Mouse (Mus musculus): ENCODE results near the gene Stxbp4. TPM values are rescaled to one million over a fixed set of nuclear protein-coding genes. Genes with fewer than 3 reads are reported as not detected.

Stxbp4 gene
- polyA plus RNA-seq, 1 experiment from 2014 or later: 6.4 TPM

DNA sequence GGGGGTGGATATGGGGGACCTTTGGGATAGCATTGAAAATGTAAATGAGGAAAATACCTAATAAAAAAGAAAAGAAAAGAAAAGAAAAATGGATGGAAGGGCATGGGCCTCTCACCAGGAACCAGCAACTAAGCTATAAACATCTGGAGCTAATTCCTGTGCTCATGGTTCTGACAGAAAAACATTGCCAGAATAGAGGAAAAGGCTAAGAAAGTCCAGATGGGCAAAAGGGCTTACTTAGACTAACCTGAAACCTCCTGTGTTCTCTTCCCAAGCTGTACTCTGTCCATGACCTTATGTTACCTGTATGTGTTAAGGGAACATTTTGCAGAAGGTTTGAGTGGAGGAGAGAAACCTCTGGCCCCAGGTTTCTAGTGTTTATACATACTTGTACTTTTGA is 25.8 kb downstream of the Stxbp4 start:
- no peaks in the 10 kb centered on the region for H3K9me3 ChIP-seq (replicated peaks)
- H3K36me3 ChIP-seq (replicated peaks): peaks cover 4% of the 10 kb centered on the region; the same call in 1 of the 2 replicates
- no peak for ATAC-seq (ENCODE audit: insufficient read depth)
- no peak overlapping the region for H3K4me2 ChIP-seq
- no peak overlapping the region for H3K4me3 ChIP-seq (replicated peaks)
- no peaks in the 10 kb centered on the region for H3K27me3 ChIP-seq
- H3K4me1 ChIP-seq (replicated peaks): no peaks in the 10 kb centered on the region
- no peak overlapping the region for H3K9ac ChIP-seq
- no peak overlapping the region for H3K27ac ChIP-seq (replicated peaks)

DNA sequence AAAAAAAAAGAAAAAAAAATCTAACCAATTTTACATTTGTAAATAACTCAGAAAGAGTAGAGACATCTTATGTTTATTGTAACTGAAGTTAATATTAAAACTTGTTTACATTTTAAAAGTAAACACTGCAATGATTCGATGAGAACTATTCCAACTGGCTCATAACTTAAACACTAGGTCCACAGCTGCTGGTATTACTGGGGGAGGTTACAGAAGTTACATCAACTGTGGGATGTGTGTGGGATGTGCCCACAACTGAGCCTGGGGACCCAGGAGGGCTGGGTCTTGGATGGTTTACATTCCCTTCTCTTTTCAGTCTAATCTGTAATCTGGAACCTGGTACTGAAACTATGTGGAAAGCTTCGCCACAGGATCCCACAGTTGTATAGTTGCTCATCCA is 34.8 kb downstream of the Stxbp4 start:
- H3K27ac ChIP-seq (replicated peaks): no peak overlapping the region
- no peak overlapping the region for H3K4me3 ChIP-seq (replicated peaks)
- no peak overlapping the region for H3K9ac ChIP-seq
- H3K4me2 ChIP-seq: no peak overlapping the region
- no peak for ATAC-seq (ENCODE audit: insufficient read depth)
- 81% methylated on average over 2 of the region's 2 CpGs for WGBS (ENCODE audit: insufficient replicate concordance)
- no peaks in the 10 kb centered on the region for H3K4me1 ChIP-seq (replicated peaks)
- H3K9me3 ChIP-seq (replicated peaks): no peaks in the 10 kb centered on the region
- H3K36me3 ChIP-seq (replicated peaks): peaks cover 25% of the 10 kb centered on the region; the same call in 1 of the 2 replicates
- no peaks in the 10 kb centered on the region for H3K27me3 ChIP-seq

DNA sequence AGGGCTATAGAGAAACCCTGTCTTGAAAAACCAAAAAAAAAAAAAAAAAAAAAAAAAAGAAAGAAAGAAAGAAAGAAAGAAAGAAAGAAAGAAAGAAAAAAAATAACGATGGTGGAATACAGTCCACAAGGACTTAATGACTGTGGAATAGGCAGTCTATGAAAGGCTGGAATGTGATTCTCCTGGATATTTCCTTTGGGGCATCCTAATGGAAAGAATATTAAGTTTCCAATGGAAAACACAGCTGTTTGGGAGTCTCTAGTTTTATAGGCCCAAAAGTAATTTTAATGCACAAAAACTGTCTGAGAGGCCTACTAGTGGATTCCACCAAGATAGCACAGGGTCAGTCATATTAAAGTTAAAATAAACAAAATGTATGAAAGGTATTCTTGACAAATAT is 42.1 kb downstream of the Stxbp4 start:
- H3K9me3 ChIP-seq (replicated peaks): no peaks in the 10 kb centered on the region
- H3K27me3 ChIP-seq: no peaks in the 10 kb centered on the region
- ATAC-seq (ENCODE audit: insufficient read depth): no peak
- H3K36me3 ChIP-seq (replicated peaks): 0 out of 2 replicates have a peak, but pooled peaks cover 21% of the 10 kb centered on the region
- H3K4me2 ChIP-seq: no peak overlapping the region
- no peaks in the 10 kb centered on the region for H3K4me1 ChIP-seq (replicated peaks)
- no peak overlapping the region for H3K4me3 ChIP-seq (replicated peaks)
- no peak overlapping the region for H3K27ac ChIP-seq (replicated peaks)
- H3K9ac ChIP-seq: no peak overlapping the region
- WGBS (ENCODE audit: insufficient replicate concordance): 90% methylated on average over 1 of the region's 1 CpGs

- H3K9ac ChIP-seq: no peak overlapping the region
- H3K27ac ChIP-seq (replicated peaks): no peak overlapping the region
- no peak for ATAC-seq (ENCODE audit: insufficient read depth)
- peaks cover 9% of the 10 kb centered on the region; the same call in 1 of the 2 replicates for H3K36me3 ChIP-seq (replicated peaks)
- no peaks in the 10 kb centered on the region for H3K27me3 ChIP-seq
- no peaks in the 10 kb centered on the region for H3K4me1 ChIP-seq (replicated peaks)
- no peak overlapping the region for H3K4me2 ChIP-seq
- no peak overlapping the region for H3K4me3 ChIP-seq (replicated peaks)
- H3K9me3 ChIP-seq (replicated peaks): no peaks in the 10 kb centered on the region
- WGBS (ENCODE audit: insufficient replicate concordance): 60% methylated on average over 1 of the region's 1 CpGs
Measured at GRCm38 (mm10) chr11:90590996-90591395, 46.9 kb downstream of the Stxbp4 start.

GRCm38 (mm10) chr11:90586203-90586602 is 51.7 kb downstream of the Stxbp4 start:
- H3K4me1 ChIP-seq (replicated peaks): no peaks in the 10 kb centered on the region
- H3K4me3 ChIP-seq (replicated peaks): no peak overlapping the region
- H3K9ac ChIP-seq: no peak overlapping the region
- no peak overlapping the region for H3K27ac ChIP-seq (replicated peaks)
- WGBS (ENCODE audit: insufficient replicate concordance): 32% methylated on average over 8 of the region's 8 CpGs
- no peak for ATAC-seq (ENCODE audit: insufficient read depth)
- peaks cover 11% of the 10 kb centered on the region; the same call in 1 of the 2 replicates for H3K36me3 ChIP-seq (replicated peaks)
- no peaks in the 10 kb centered on the region for H3K27me3 ChIP-seq
- no peaks in the 10 kb centered on the region for H3K9me3 ChIP-seq (replicated peaks)
- H3K4me2 ChIP-seq: no peak overlapping the region

DNA sequence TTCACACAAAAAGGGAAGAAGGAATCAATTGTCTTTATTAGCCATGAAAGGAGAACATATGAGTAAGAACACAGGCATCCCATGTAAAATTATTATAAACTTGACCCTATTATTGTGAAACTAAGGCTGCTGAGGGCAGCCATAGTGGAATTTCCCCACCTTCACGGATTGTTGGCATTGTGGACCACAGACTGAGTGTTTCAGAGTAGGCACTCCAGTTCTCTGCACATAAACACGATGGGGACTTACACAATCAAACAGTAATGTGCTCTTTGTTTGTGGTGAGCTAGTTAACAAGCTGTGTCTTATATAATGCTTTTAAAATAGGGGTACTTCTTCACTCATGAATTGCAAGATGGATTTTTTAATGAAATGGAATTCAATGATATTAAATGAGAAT is 52.1 kb downstream of the Stxbp4 start:
- H3K27ac ChIP-seq (replicated peaks): no peak overlapping the region
- no peak overlapping the region for H3K4me3 ChIP-seq (replicated peaks)
- 56% methylated on average over 2 of the region's 2 CpGs for whole genome bisulfite sequencing (ENCODE audit: insufficient replicate concordance)
- no peak overlapping the region for H3K4me2 ChIP-seq
- no peaks in the 10 kb centered on the region for H3K9me3 ChIP-seq (replicated peaks)
- no peaks in the 10 kb centered on the region for H3K27me3 ChIP-seq
- no peak for ATAC-seq (ENCODE audit: insufficient read depth)
- H3K9ac ChIP-seq: no peak overlapping the region
- H3K4me1 ChIP-seq (replicated peaks): no peaks in the 10 kb centered on the region
- H3K36me3 ChIP-seq (replicated peaks): peaks cover 9% of the 10 kb centered on the region; the same call in 1 of the 2 replicates

DNA sequence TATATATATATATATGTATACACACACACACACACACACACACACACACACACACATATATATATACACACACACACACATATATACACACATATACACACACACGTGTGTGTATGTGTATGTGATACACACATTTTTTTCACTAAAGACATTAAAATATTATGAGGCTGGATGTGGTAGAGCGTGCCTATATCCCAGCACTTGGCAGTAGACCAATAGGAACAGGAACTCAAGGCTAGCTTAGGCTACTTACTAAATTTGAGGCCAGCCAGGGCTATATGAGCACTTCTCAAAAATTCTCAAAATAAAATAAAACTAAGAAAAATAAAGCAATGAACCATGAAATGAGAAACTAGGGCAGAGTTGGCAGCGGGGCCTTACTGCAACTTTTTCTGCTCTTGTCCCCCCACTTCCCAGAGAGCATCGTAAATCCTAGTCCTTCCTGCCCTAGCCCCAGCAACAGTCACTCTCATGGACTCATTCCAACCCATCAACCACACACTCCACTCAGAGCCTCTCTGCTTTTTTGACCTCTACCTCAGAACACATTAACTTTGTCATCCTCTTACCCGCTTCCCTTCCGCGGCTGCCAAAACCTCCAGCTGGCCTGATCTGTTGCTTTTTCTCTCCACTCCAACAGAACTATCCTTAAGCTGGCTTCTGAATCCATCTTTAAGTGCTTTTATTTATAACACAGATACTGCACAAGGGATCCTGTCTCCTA is 60.7 kb downstream of the Stxbp4 start:
- H3K36me3 ChIP-seq (replicated peaks): peaks cover 4% of the 10 kb centered on the region; the same call in 1 of the 2 replicates
- no peak overlapping the region for H3K9ac ChIP-seq
- H3K4me1 ChIP-seq (replicated peaks): no peaks in the 10 kb centered on the region
- H3K27me3 ChIP-seq: no peaks in the 10 kb centered on the region
- no peak overlapping the region for H3K4me2 ChIP-seq
- no peak overlapping the region for H3K27ac ChIP-seq (replicated peaks)
- ATAC-seq (ENCODE audit: insufficient read depth): no peak
- WGBS (ENCODE audit: insufficient replicate concordance): 79% methylated on average over 7 of the region's 7 CpGs
- no peaks in the 10 kb centered on the region for H3K9me3 ChIP-seq (replicated peaks)
- no peak overlapping the region for H3K4me3 ChIP-seq (replicated peaks)

DNA sequence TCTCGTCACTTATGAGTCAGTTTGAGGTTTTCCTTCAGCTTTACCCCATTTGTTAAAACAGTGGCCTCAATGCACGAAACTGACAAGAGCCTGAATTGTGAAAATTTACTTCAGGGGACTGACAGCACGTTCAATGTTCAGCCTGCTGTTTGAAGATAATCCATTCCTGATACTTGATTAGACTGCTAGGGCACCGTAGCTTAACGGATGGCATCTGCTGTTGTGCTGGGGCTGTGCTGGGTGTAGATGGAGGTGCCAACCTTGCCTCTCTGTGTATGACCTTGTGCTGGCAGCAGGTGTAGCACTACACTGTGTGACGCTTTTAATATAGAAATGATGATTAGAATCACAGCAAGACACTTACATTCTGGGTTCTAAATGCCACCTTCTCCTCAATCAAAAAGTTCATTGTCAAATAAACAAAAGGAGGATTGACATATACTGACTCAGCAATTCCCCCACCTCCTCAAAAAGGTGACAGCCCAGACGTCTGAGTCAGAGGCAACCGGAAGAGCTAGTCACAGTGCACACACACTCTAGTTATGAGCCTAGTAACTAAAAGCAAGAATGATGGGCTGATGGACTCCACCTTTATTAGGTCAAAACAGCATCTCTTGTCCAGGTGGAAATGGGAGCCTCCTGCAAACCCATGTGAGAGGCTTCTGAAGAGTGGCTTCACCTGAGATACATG is 61.5 kb downstream of the Stxbp4 start:
- Histone ChIP-seq H3K27me3 (no peaks in the 10 kb centered on the region), H3K4me3 (replicated peaks) (no peak overlapping the region), H3K36me3 (replicated peaks) (peaks cover 4% of the 10 kb centered on the region; the same call in 1 of the 2 replicates), H3K9me3 (replicated peaks) (no peaks in the 10 kb centered on the region), H3K9ac (no peak overlapping the region), H3K27ac (replicated peaks) (no peak overlapping the region), H3K4me1 (replicated peaks) (no peaks in the 10 kb centered on the region), H3K4me2 (no peak overlapping the region)
- no peak for ATAC-seq (ENCODE audit: insufficient read depth)
- 58% methylated on average over 8 of the region's 8 CpGs for WGBS (ENCODE audit: insufficient replicate concordance)

DNA sequence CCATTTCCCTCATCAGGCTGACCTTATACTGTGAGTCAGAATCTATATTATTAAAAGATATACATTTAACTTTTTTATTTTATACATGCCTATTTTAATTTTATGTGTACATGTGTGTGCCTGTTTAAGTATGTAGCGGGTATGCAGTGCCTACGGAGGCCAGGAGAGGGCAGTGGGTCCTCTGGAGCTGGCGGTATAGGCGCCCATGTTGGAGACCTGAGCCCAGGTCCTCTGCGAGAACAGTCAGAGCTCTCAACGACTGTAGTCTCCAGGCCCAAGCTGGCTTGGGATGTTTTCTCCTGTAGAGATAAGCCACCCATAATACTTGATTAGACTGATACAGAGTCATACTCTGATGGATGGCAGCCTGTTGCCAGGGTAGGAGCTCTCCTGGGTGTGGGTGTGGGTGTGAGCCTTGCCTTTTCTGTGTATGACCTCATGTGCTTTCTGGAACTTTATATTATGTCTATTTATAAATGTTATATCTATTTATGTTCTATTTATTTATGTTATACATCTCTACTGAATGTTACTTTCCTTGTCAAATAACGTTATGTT is 62.3 kb downstream of the Stxbp4 start:
- ATAC-seq (ENCODE audit: insufficient read depth): no peak

DNA sequence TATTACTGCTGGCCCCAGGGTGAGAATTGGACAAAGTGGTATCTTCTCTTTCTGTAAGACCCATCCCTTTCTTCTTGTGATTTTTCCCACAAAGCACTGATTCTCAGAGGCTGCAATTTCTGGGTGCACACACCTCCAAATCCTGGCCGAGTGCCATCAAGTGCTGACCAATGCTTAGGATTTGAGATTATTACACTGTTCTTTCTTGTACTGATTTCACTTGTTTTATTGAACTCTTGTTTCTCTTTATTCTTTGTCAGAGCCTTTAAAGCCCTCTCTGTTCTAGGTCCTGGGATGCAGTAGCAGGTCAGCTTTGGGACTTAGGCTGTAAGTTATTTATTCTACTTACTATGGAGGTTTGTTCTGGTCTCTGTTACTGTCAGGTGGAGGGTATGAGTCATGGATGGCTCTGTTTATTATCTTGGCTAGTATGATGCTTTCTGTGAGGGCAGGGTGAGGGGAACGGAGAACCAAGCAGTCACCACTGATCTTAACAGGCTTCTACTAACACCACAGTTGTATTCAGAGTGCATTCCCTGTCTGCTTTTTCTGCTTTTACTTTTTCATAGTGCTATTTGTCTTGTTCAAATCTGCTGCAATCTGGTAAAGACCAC is 67.1 kb downstream of the Stxbp4 start:
- H3K4me2 ChIP-seq: no peak overlapping the region
- no peaks in the 10 kb centered on the region for H3K4me1 ChIP-seq (replicated peaks)
- H3K9ac ChIP-seq: no peak overlapping the region
- ATAC-seq (ENCODE audit: insufficient read depth): no peak
- H3K27me3 ChIP-seq: no peaks in the 10 kb centered on the region
- H3K36me3 ChIP-seq (replicated peaks): peaks cover 4% of the 10 kb centered on the region; the same call in 1 of the 2 replicates
- no peak overlapping the region for H3K4me3 ChIP-seq (replicated peaks)
- WGBS (ENCODE audit: insufficient replicate concordance): 61% methylated on average over 2 of the region's 2 CpGs
- no peaks in the 10 kb centered on the region for H3K9me3 ChIP-seq (replicated peaks)
- H3K27ac ChIP-seq (replicated peaks): no peak overlapping the region

More for the DNA sequence above, 62.3 kb downstream of the Stxbp4 start:
- H3K4me3 ChIP-seq (replicated peaks): no peak overlapping the region
- H3K36me3 ChIP-seq (replicated peaks): peaks cover 4% of the 10 kb centered on the region; the same call in 1 of the 2 replicates
- no peak overlapping the region for H3K4me2 ChIP-seq
- H3K9ac ChIP-seq: no peak overlapping the region
- no peak overlapping the region for H3K27ac ChIP-seq (replicated peaks)
- H3K27me3 ChIP-seq: no peaks in the 10 kb centered on the region
- H3K9me3 ChIP-seq (replicated peaks): no peaks in the 10 kb centered on the region
- 87% methylated on average over 7 of the region's 7 CpGs for WGBS (ENCODE audit: insufficient replicate concordance)
- H3K4me1 ChIP-seq (replicated peaks): no peaks in the 10 kb centered on the region

All from liver, embryonic 15.5 days (tissue).